Mouse (Mus musculus) fat pad, adult 2 months (tissue): ENCODE data around the gene Fcho2.

Experiments used
- DNase-seq: peaks from one replicate; pipeline ENCODE4 v3.0.0-alpha.2; 2011; ENCODE audit warnings: low read depth, low spot score; ENCODE audit errors: extremely low read depth

Gene Fcho2

GRCm38 (mm10) chr13:98715443-98715990 lies 99.7 kb downstream of the Fcho2 start:
- no peak for DNase-seq

GRCm38 (mm10) chr13:98710655-98711054 lies 104.6 kb downstream of the Fcho2 start:
- DNase-seq = no peak

GRCm38 (mm10) chr13:98710236-98710635 lies 105.0 kb downstream of the Fcho2 start:
- DNase-seq = no peak

DNA sequence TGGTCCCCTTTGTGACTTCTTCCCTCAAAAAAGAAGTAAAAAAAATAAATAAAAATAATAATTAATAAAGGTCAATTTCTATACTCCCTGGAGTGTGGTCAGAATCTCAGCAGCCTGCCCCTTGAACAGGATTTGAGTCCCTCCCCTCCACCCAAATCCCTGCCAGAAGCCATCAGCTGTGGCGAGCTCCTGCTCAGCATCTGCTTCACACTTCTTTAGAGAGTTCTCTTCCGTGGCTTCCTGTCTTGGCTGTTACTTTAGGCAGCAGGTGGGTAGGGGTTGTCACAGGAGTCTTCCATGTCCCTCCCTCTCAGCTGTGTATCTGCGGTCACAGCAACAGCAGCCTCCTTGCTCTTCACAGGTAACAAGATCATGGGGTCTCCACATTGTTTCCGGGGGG lies 109.7 kb downstream of the Fcho2 start:
- DNase-seq = no peak

DNA sequence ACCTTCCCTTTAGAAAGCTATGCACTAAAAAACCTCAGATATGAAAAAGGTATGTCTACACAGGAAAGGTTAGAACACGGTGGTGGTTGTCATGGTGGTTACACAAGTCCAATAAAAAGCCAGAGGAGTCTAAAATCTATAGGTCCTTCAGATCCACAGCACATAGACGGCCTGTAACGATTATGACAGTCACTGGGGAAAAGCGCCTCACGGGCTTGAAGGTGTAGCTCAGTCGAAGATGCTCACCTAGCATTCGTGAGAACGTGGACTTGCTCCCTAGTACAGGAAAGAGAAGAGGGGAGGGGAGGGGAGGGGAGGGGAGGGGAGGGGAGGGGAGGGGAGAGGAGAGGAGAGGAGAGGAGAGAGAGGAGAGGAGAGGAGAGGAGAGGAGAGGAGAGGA lies 111.5 kb downstream of the Fcho2 start:
- DNase-seq = no peak

GRCm38 (mm10) chr13:98702361-98702760 lies 112.9 kb downstream of the Fcho2 start:
- no peak for DNase-seq

- DNase-seq = no peak
These were observed 114.0 kb downstream of the Fcho2 start for GRCm38 (mm10) chr13:98701309-98701675.

GRCm38 (mm10) chr13:98700661-98701308 lies 114.5 kb downstream of the Fcho2 start:
- no peak for DNase-seq

DNA sequence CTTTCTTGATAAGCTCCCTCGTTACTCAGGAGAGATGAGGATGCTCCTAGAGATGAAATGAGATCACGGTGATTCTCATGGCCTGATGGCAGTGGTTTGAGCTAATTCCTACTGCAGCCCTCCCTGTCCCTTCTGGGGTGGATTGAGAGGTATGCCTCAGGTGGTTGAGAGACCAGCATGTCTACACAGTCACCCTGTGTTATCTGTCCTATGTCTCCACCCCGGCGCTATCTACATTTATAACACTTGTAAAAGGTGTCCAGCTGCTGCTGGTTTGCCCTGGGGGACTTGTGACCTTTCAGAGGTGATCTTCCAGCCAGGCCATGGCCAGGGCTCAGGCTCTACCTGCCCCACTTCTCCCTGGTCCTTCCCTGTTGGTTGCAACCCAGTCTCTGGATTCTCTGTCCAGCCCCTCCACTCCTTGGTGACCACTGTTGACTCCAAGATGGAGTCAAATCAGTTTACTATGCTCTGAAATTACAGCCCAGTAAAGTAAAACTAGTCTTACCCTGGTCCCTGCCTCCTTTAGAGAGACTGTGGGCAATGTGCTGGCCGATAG lies 115.2 kb downstream of the Fcho2 start:
- no peak for DNase-seq

DNA sequence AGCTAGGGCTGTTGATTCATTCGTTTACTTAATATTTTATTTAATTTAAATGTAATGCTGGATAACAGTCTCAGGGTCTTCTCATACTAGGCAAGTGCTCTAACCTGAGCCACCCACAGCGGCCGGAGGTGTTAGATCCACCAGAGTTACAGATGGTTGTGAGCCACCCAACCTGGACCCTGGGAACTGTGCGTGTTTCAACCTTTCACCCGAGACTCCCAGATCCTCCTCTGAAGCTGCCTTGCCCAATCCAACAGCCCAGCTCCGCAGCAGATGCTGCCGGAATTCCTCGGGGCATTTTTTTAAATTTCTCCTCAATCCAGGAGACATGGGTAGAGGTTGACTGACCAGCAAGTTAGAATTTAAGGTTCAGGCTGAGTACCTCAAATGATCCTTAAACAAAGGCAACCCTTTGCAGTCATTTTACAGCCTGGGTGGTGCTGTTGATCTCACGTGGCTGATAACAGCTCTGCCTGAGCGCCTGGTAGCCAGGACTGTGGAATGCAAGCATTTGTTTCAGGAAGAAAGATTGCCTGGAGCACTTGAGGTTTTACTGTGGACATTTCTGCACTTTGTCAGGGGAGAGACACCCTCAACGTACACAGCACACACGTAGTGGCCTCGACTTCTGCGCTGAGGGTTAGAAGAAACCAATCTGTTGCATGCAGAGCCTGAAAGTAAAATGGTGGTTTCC lies 116.1 kb downstream of the Fcho2 start:
- DNase-seq = no peak

DNA sequence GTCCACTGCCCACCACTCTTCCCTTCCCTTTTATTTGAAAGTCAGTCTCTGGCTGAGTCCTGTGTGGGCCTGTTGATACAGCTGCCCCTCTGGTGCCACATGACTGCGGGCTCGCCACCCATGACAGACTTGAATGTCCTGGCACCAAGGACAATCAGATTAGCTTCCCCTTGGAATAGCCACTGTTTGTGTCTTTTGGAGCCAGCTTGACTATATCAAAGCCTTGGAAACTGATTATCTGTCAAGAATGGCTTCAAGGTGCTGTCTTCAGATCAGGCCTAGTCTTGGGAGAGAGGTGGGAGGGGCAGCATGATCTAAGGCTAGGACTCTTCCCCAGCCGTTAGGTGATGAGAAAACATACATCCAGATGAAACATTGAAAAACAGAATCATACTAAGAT lies 118.5 kb downstream of the Fcho2 start:
- no peak for DNase-seq

- DNase-seq = peak; percentile 14
These were observed 119.7 kb downstream of the Fcho2 start for GRCm38 (mm10) chr13:98695546-98695945.

DNA sequence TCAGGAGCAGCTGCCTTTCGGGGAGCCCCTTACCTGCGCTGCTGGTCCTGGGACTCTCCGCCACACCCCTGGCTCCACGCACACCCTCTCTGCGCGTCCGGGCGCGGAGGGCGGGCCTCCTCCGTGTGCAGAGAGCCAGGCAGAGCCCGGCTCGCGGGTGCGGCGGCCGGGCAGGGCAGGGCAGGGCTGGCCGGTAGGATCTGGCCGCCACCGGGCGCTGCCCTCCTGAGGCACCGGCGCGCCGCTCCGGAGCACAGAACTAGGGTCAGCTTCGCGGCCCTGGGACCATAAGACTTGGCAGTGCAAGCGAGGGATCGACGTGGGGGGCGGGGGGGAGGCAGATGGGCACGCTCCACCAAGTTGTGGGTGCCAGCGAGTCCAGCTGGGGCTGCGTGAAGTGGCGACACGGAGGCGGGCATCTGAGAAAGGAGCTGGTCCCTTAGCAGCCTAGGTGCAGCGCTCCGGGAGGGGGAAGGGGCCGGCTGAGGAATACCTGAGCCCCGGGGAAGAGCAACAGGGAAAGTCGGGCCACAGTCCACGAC lies 120.4 kb downstream of the Fcho2 start, which contains the start of gene Tmem171:
Gene Tmem171 (minus strand): TSS at position 62 of the 542 bp plus-strand sequence.
- DNase-seq = no peak

DNA sequence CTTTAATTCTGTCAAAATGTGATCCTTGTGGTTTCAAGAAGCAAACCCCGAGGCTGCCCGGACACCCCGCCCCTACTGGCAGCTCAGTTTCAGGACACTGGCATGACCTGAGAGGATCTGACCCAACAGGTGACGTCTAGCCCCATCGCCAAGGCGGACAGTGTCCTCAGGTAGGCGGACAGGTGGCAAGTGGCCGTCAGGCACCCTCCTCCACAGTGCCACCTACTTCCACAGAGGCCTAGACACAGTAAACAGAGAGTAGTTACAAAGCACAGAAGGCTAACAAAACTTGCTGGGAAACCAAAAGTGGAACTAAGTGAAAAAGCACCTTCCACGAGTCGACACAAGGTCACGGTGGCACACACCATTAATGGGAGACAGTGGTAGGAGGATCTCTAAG lies 121.9 kb downstream of the Fcho2 start:
- peak; percentile 7 for DNase-seq

DNA sequence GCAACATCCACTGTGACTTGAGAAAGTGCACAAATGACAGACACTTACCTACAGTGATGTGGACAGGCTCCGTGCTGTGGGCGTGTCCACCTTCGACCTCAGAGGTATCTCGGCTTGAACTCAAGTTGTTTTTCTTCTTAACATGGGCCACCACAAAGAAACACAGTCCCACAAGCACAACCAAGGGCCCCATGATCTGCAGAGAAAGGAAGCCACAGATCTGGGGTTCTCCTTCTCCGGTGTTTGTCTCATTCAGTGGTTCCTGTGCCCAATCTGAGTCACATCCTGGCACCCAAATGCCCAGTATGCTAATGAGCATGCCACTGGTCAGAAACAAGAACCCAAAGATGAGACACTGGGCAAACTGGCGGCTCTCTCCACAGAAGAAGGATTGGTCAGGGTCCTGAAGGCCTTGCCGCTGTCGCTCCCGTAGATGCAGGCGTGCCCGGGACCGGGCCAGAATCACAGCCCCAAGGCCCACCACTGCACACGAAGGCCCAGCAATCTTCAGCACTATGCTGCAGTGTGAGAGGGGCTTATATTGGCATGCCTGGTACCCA lies 123.2 kb downstream of the Fcho2 start:
- no peak for DNase-seq

GRCm38 (mm10) chr13:98690886-98691285 lies 124.4 kb downstream of the Fcho2 start:
- no peak for DNase-seq

- no peak for DNase-seq
These were observed 125.5 kb downstream of the Fcho2 start for GRCm38 (mm10) chr13:98689605-98690290.

- DNase-seq = no peak
These were observed 127.3 kb downstream of the Fcho2 start for GRCm38 (mm10) chr13:98687931-98688330.

- no peak for DNase-seq
These were observed 130.9 kb downstream of the Fcho2 start for GRCm38 (mm10) chr13:98684144-98684900.

DNA sequence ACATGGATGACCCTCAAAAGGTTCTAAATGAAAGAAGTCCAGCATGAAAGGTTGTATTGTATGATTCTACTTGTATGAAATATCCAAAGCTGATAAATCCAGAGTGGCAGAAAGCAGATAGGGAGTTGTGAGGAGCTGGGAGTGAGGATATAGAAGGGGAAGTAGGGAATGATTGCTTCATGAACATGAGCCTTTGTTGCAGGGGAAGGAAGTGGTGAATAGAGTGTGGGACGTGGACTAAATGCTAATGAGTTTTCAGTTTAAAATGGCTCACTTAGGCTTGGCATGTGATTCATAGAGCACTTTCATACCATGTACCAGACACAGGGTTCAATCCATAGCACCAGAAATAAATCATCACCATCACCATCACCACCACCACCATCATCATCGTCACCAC lies 131.8 kb downstream of the Fcho2 start:
- DNase-seq = no peak
